In genomic region chr3:131169161-131169560, GRCm38 (mm10) we compare ENCODE assay signal across 25 mouse cellular contexts. TPM values are rescaled to one million over a fixed set of nuclear protein-coding genes. Genes with fewer than 3 reads are reported as not detected.
"Had no signal": no experiment of that assay in that cellular context is flagged by ENCODE, and none has a peak within 500 bp of the region (broad histone marks: within the 10 kb centered on the region; RNA-seq: fewer than 3 reads in every experiment).

No protein-coding gene starts in this region.

- H3K27ac ChIP-seq: gastrocnemius, adult 2 months; heart, embryonic 10.5 days; hindbrain, embryonic 10.5 days; hindbrain, embryonic 12.5 days; hindbrain, embryonic 14.5 days; intestine, embryonic 15.5 days; left cerebral cortex, adult 2 months; limb, embryonic 10.5 days; limb, embryonic 12.5 days; liver, embryonic 13.5 days; liver, embryonic 15.5 days had no signal

- H3K9ac ChIP-seq: heart, embryonic 12.5 days; hindbrain, embryonic 12.5 days; hindbrain, embryonic 14.5 days; intestine, embryonic 15.5 days; limb, embryonic 12.5 days; liver, embryonic 13.5 days; liver, embryonic 15.5 days had no signal

- DNase-seq: gastrocnemius, adult 2 months; gastrocnemius, postnatal 10 days; gastrocnemius, postnatal 25 days; heart, adult 18-20 months; heart, postnatal 10 days; heart, postnatal 4 days; kidney, adult 18-20 months; kidney, adult 8-10 months; kidney, postnatal 10 days; kidney, postnatal 25 days; kidney, postnatal 4 days; liver; liver, embryonic 13.5 days had no signal

- H3K4me2 ChIP-seq: heart, embryonic 12.5 days; hindbrain, embryonic 12.5 days; hindbrain, embryonic 14.5 days; intestine, embryonic 15.5 days; limb, embryonic 12.5 days; liver, embryonic 11.5 days; liver, embryonic 13.5 days; liver, embryonic 15.5 days had no signal

- H3K27me3 ChIP-seq: heart, embryonic 12.5 days; hindbrain, embryonic 12.5 days; intestine, embryonic 15.5 days; limb, embryonic 12.5 days; liver, embryonic 13.5 days; liver, embryonic 15.5 days had no signal

- H3K4me1 ChIP-seq: intestine, embryonic 15.5 days; liver, embryonic 13.5 days; liver, embryonic 15.5 days had no signal

- H3K9me3 ChIP-seq: heart, embryonic 10.5 days; heart, embryonic 12.5 days; hindbrain, embryonic 10.5 days; hindbrain, embryonic 12.5 days; intestine, embryonic 15.5 days; limb, embryonic 10.5 days; limb, embryonic 12.5 days; liver, embryonic 13.5 days; liver, embryonic 15.5 days had no signal

- H3K4me3 ChIP-seq: gastrocnemius, adult 2 months; heart, embryonic 10.5 days; heart, embryonic 12.5 days; hindbrain, embryonic 10.5 days; hindbrain, embryonic 12.5 days; intestine, embryonic 15.5 days; left cerebral cortex, adult 2 months; limb, embryonic 10.5 days; limb, embryonic 12.5 days; liver, embryonic 13.5 days; liver, embryonic 15.5 days had no signal

- H3K36me3 ChIP-seq: heart, embryonic 10.5 days; heart, embryonic 12.5 days; hindbrain, embryonic 10.5 days; hindbrain, embryonic 12.5 days; intestine, embryonic 15.5 days; liver, embryonic 13.5 days; liver, embryonic 15.5 days had no signal

RNA-seq across cellular contexts. Expression of gene Lef1, which starts 58.9 kb away (rescaled TPM):
- total RNA-seq: granulocyte monocyte progenitor cell, adult 5-6 weeks had no signal
